In genomic region chr8:86721490-86721889, GRCm38 (mm10) we compare ENCODE assay signal across 30 mouse cellular contexts. TPM values are rescaled to one million over a fixed set of nuclear protein-coding genes. Genes with fewer than 3 reads are reported as not detected.
"Had no signal": no experiment of that assay in that cellular context is flagged by ENCODE, and none has a peak within 500 bp of the region (broad histone marks: within the 10 kb centered on the region; RNA-seq: fewer than 3 reads in every experiment).

No protein-coding gene starts in this region.

- DNase-seq: heart, postnatal 10 days; heart, postnatal 36 days; heart, postnatal 4 days; kidney, adult 11 months; kidney, adult 18-20 months; kidney, adult 8-10 months; kidney, adult 9 months; kidney, postnatal 14 days; kidney, postnatal 4 days; layer of hippocampus, postnatal 36 days had no signal

- H3K9ac ChIP-seq: heart, embryonic 12.5 days; heart, embryonic 13.5 days; heart, embryonic 15.5 days; hindbrain, embryonic 12.5 days; hindbrain, embryonic 13.5 days; hindbrain, embryonic 14.5 days; hindbrain, embryonic 15.5 days; intestine, embryonic 15.5 days; kidney, embryonic 15.5 days had no signal

- H3K27me3 ChIP-seq: heart, embryonic 12.5 days; heart, embryonic 13.5 days; heart, embryonic 15.5 days; hindbrain, embryonic 12.5 days; hindbrain, embryonic 13.5 days; hindbrain, embryonic 15.5 days; intestine, embryonic 15.5 days; kidney, embryonic 15.5 days had no signal

- H3K4me2 ChIP-seq: heart, embryonic 11.5 days; heart, embryonic 12.5 days; heart, embryonic 13.5 days; heart, embryonic 15.5 days; hindbrain, embryonic 12.5 days; hindbrain, embryonic 13.5 days; hindbrain, embryonic 14.5 days; hindbrain, embryonic 15.5 days; intestine, embryonic 15.5 days; kidney, embryonic 15.5 days had no signal

- H3K9me3 ChIP-seq: heart, embryonic 10.5 days; heart, embryonic 12.5 days; heart, embryonic 13.5 days; heart, embryonic 15.5 days; hindbrain, embryonic 10.5 days; hindbrain, embryonic 12.5 days; hindbrain, embryonic 13.5 days; hindbrain, embryonic 15.5 days; intestine, embryonic 15.5 days; kidney, embryonic 15.5 days had no signal

- H3K4me1 ChIP-seq: heart, embryonic 10.5 days; heart, embryonic 12.5 days; heart, embryonic 13.5 days; heart, embryonic 15.5 days; hindbrain, embryonic 10.5 days; hindbrain, embryonic 12.5 days; hindbrain, embryonic 13.5 days; hindbrain, embryonic 15.5 days; intestine, embryonic 15.5 days; kidney, embryonic 15.5 days had no signal

- ATAC-seq: hindbrain, embryonic 16.5 days; hindbrain, postnatal 0 days; inflammation-experienced regulatory T-cells, adult 6 months; intestine, embryonic 15.5 days; intestine, embryonic 16.5 days; intestine, postnatal 0 days had no signal

- H3K27ac ChIP-seq: heart, embryonic 10.5 days; heart, embryonic 13.5 days; heart, embryonic 15.5 days; hindbrain, embryonic 10.5 days; hindbrain, embryonic 12.5 days; hindbrain, embryonic 13.5 days; hindbrain, embryonic 14.5 days; hindbrain, embryonic 15.5 days; hindbrain, postnatal 0 days; intestine, embryonic 15.5 days; kidney, embryonic 15.5 days; kidney, postnatal 0 days; left cerebral cortex, adult 2 months had no signal

- H3K4me3 ChIP-seq: heart, embryonic 10.5 days; heart, embryonic 12.5 days; heart, embryonic 13.5 days; heart, embryonic 15.5 days; hindbrain, embryonic 10.5 days; hindbrain, embryonic 12.5 days; hindbrain, embryonic 13.5 days; hindbrain, embryonic 15.5 days; intestine, embryonic 15.5 days; kidney, embryonic 15.5 days; left cerebral cortex, adult 2 months had no signal

RNA-seq across cellular contexts. Expression of gene Gm10638, which starts 24.0 kb away (rescaled TPM):
- total RNA-seq: hematopoietic stem cell, adult 5-6 weeks; hindbrain, postnatal 0 days had no signal
